Mouse (Mus musculus): ENCODE measurements around the gene Ifi47. TPM values are rescaled to one million over a fixed set of nuclear protein-coding genes. Genes with fewer than 3 reads are reported as not detected.

Ifi47 gene
- total and polyA plus RNA-seq, 2 experiments from 2014 or later: 0.67 to 1.6 TPM

GRCm38 (mm10) chr11:49112624-49113219, 36.3 kb downstream of the Ifi47 start:
- no peak for TF ChIP-seq CTCF (IDR thresholded peaks at IDR 0.05; ENCODE audit: low read depth)
- 85% methylated on average over 6 of the region's 6 CpGs for WGBS
- DNase-seq (no peak), ATAC-seq (no peak)
- Histone ChIP-seq H3K27me3 (ENCODE audit: insufficient read depth, low read length) (no peaks in the 10 kb centered on the region), H3K27ac (ENCODE audit: low read depth, low read length) (no peak overlapping the region), H3K4me2 (ENCODE audit: low read depth) (no peak overlapping the region), H3K9ac (no peak overlapping the region), H3K36me3 (ENCODE audit: insufficient read depth) (no peaks in the 10 kb centered on the region), H3K4me1 (ENCODE audit: insufficient read depth) (no peaks in the 10 kb centered on the region), H3K4me3 (ENCODE audit: low read depth, low read length) (no peak overlapping the region), H3K9me3 (ENCODE audit: low read length) (no peaks in the 10 kb centered on the region)

DNA sequence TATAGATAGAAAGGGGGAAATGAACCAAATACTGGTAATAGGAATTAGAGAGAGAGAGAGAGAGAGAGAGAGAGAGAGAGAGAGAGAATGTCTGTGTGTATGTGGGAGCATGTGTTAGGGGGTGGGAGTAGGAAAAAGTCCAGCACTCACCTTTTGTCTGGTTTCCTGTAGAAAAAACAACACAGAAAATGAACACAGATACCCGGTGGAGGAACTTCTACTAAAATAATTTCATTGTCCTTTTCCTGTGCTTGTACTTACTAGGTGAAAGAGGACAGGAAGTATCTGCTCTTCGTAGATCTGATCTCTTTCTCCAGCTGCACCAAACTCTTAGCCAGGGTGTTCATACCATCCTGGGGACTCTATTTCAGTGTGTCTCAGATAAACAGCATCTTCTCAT, 37.8 kb downstream of the Ifi47 start:
- Histone ChIP-seq H3K9me3 (ENCODE audit: low read length) (no peaks in the 10 kb centered on the region), H3K27me3 (ENCODE audit: insufficient read depth, low read length) (no peaks in the 10 kb centered on the region), H3K36me3 (ENCODE audit: insufficient read depth) (no peaks in the 10 kb centered on the region), H3K27ac (ENCODE audit: low read depth, low read length) (no peak overlapping the region), H3K4me2 (ENCODE audit: low read depth) (no peak overlapping the region), H3K4me3 (ENCODE audit: low read depth, low read length) (no peak overlapping the region), H3K9ac (no peak overlapping the region), H3K4me1 (ENCODE audit: insufficient read depth) (no peaks in the 10 kb centered on the region)
- no peak for TF ChIP-seq CTCF (IDR thresholded peaks at IDR 0.05; ENCODE audit: low read depth)
- DNase-seq (no peak), ATAC-seq (no peak)
- WGBS: 84% methylated on average over 2 of the region's 2 CpGs

DNA sequence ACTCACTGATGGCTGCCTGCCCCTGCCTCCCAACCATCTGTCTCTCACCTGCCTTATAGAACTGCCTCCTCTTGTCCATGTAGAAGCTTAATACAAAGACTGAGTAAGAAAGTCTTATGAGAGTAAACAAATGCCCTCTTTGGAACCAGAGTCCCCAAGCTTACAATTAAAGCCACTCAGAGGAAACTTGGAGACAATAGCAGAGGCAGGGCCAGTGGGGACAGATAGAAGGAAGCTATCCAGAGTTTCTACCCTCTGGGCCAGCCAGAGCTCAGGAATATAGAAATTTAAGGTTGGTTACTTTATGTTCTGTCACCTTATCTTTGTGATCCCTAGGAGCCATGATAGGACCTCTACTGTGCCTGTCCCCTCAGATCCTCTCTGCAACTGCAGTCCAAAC, 38.4 kb downstream of the Ifi47 start, which contains the start of gene Olfr1396:
TSS of gene Olfr1396 (minus strand) at position 101 of the 400 bp plus-strand sequence.
- ATAC-seq: no peak

DNA sequence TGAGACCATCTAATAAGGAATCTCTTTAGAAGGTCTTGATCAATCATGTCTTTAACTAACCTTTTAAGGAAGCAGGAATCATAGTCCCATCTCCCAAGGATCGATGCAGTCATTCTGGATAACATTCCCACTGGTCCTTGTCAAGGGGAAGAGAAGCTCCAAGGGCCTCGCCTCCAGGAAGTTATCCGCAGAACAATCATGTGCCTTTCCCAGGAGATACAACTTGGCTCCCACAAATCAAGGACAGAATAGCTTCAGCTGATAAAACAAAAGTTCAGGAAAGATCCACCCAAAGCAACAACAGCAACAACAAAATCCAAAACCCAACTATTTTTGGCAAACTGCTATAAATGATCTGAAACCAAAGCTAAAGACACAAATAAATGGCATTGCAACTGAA, 43.2 kb downstream of the Ifi47 start:
- ATAC-seq (no peak), DNase-seq (no peak)
- H3K9me3 ChIP-seq (ENCODE audit: low read length): no peaks in the 10 kb centered on the region
- no peak overlapping the region for H3K4me2 ChIP-seq (ENCODE audit: low read depth)
- H3K4me1 ChIP-seq (ENCODE audit: insufficient read depth): no peaks in the 10 kb centered on the region
- H3K4me3 ChIP-seq (ENCODE audit: low read depth, low read length): no peak overlapping the region
- H3K9ac ChIP-seq: no peak overlapping the region
- H3K27me3 ChIP-seq (ENCODE audit: insufficient read depth, low read length): no peaks in the 10 kb centered on the region
- no peak overlapping the region for H3K27ac ChIP-seq (ENCODE audit: low read depth, low read length)
- TF ChIP-seq CTCF (IDR thresholded peaks at IDR 0.05; ENCODE audit: low read depth): no peak
- 80% methylated on average over 3 of the region's 3 CpGs for WGBS
- H3K36me3 ChIP-seq (ENCODE audit: insufficient read depth): no peaks in the 10 kb centered on the region

More for the DNA sequence above, 38.4 kb downstream of the Ifi47 start, which contains the start of gene Olfr1396:
- Histone ChIP-seq H3K36me3 (ENCODE audit: insufficient read depth) (no peaks in the 10 kb centered on the region), H3K27me3 (ENCODE audit: insufficient read depth, low read length) (no peaks in the 10 kb centered on the region), H3K4me3 (ENCODE audit: low read depth, low read length) (no peak within 1 kb of the TSS), H3K4me1 (ENCODE audit: insufficient read depth) (no peaks in the 10 kb centered on the region), H3K27ac (ENCODE audit: low read depth, low read length) (no peak within 1 kb of the TSS), H3K4me2 (ENCODE audit: low read depth) (no peak within 1 kb of the TSS), H3K9me3 (ENCODE audit: low read length) (no peaks in the 10 kb centered on the region), H3K9ac (no peak within 1 kb of the TSS)
- TF ChIP-seq CTCF (IDR thresholded peaks at IDR 0.05; ENCODE audit: low read depth): no peak
- no peak for DNase-seq

DNA sequence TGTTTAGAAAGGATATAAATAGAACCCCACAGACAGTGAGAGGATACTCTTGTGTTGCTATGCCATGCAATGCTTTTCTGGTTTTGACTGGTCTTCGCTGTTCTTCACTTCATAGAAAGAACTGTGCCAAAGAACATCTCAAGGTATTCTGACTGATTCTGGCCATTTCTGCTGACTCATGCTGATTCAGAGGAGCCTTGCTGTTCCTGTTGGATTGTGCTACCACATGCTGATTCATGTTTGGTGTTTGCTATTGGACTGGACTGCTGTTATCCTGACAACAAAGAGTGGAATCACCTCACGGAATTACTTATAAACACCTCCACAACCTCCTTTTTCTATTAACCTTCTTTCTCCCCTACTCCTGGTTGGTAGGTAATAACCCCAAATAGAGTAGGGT, 47.8 kb downstream of the Ifi47 start:
- no peak overlapping the region for H3K27ac ChIP-seq (ENCODE audit: low read depth, low read length)
- no peak overlapping the region for H3K9ac ChIP-seq
- H3K4me3 ChIP-seq (ENCODE audit: low read depth, low read length): no peak overlapping the region
- no peak for TF ChIP-seq CTCF (IDR thresholded peaks at IDR 0.05; ENCODE audit: low read depth)
- H3K4me2 ChIP-seq (ENCODE audit: low read depth): no peak overlapping the region
- WGBS: 85% methylated on average over 2 of the region's 2 CpGs
- H3K36me3 ChIP-seq (ENCODE audit: insufficient read depth): no peaks in the 10 kb centered on the region
- H3K4me1 ChIP-seq (ENCODE audit: insufficient read depth): no peaks in the 10 kb centered on the region
- DNase-seq (no peak), ATAC-seq (no peak)
- no peaks in the 10 kb centered on the region for H3K27me3 ChIP-seq (ENCODE audit: insufficient read depth, low read length)
- H3K9me3 ChIP-seq (ENCODE audit: low read length): no peaks in the 10 kb centered on the region

- Histone ChIP-seq H3K9me3 (ENCODE audit: low read length) (no peaks in the 10 kb centered on the region), H3K27ac (ENCODE audit: low read depth, low read length) (no peak within 1 kb of the TSS), H3K4me2 (ENCODE audit: low read depth) (no peak within 1 kb of the TSS), H3K9ac (no peak within 1 kb of the TSS), H3K27me3 (ENCODE audit: insufficient read depth, low read length) (no peaks in the 10 kb centered on the region), H3K36me3 (ENCODE audit: insufficient read depth) (no peaks in the 10 kb centered on the region), H3K4me1 (ENCODE audit: insufficient read depth) (no peaks in the 10 kb centered on the region), H3K4me3 (ENCODE audit: low read depth, low read length) (no peak within 1 kb of the TSS)
- no peak for TF ChIP-seq CTCF (IDR thresholded peaks at IDR 0.05; ENCODE audit: low read depth)
- DNase-seq (no peak), ATAC-seq (no peak)
- 93% methylated on average over 6 of the region's 6 CpGs for WGBS
These were observed 65.6 kb downstream of the Ifi47 start, which contains the start of gene Olfr1395 for GRCm38 (mm10) chr11:49141974-49142373. TSS of gene Olfr1395 (plus strand) at chr11:49142274.

Other genes with a start within 250 kb of the Ifi47 start
- 8.0 and 9.3 TPM in 2 replicates for gene Gm12184, start 249.9 kb upstream of the Ifi47 start, total RNA-seq (2014; rRNA removed)
- 3.7 and 5.0 TPM in 2 replicates for gene Gm12184, start 249.9 kb upstream of the Ifi47 start, polyA plus RNA-seq (2015; fragmentation: Nextera tagmentation; extraction: Ambion mirVana)
- gene Irgm1, start 204.9 kb upstream of the Ifi47 start, total RNA-seq (2014; rRNA removed): 3.0 and 6.7 TPM in 2 replicates
- 3.5 and 4.9 TPM in 2 replicates for gene Irgm1, start 204.9 kb upstream of the Ifi47 start, polyA plus RNA-seq (2015; fragmentation: Nextera tagmentation; extraction: Ambion mirVana)
- gene Gm5431, start 174.4 kb upstream of the Ifi47 start, total RNA-seq (2014; rRNA removed): 0.29 and 0.38 TPM in 2 replicates
- gene Gm5431, start 174.4 kb upstream of the Ifi47 start, polyA plus RNA-seq (2015; fragmentation: Nextera tagmentation; extraction: Ambion mirVana): 0.10 and 0.19 TPM in 2 replicates
- gene Psme2b, start 130.4 kb upstream of the Ifi47 start, total RNA-seq (2014; rRNA removed): 1.8 TPM in 2 replicates
- gene Psme2b, start 130.4 kb upstream of the Ifi47 start, polyA plus RNA-seq (2015; fragmentation: Nextera tagmentation; extraction: Ambion mirVana): 1.5 and 2.0 TPM in 2 replicates
- gene Olfr56, start 97.7 kb upstream of the Ifi47 start, total RNA-seq (2014; rRNA removed): not detected in 2 replicates
- not detected in 2 replicates for gene Olfr56, start 97.7 kb upstream of the Ifi47 start, polyA plus RNA-seq (2015; fragmentation: Nextera tagmentation; extraction: Ambion mirVana)
- gene 9930111J21Rik1, start 97.2 kb upstream of the Ifi47 start, total RNA-seq (2014; rRNA removed): 0.52 and 0.92 TPM in 2 replicates
- gene 9930111J21Rik1, start 97.2 kb upstream of the Ifi47 start, polyA plus RNA-seq (2015; fragmentation: Nextera tagmentation; extraction: Ambion mirVana): 0.10 and 0.24 TPM in 2 replicates
- not detected in 2 replicates for gene Gm12185, start 84.4 kb upstream of the Ifi47 start, total RNA-seq (2014; rRNA removed)
- gene Gm12185, start 84.4 kb upstream of the Ifi47 start, polyA plus RNA-seq (2015; fragmentation: Nextera tagmentation; extraction: Ambion mirVana): not detected in 2 replicates
- 0.48 TPM in 1 of 2 replicates, not detected in the other for gene Tgtp1, start 82.4 kb upstream of the Ifi47 start, total RNA-seq (2014; rRNA removed)
- gene Tgtp1, start 82.4 kb upstream of the Ifi47 start, polyA plus RNA-seq (2015; fragmentation: Nextera tagmentation; extraction: Ambion mirVana): 0.26 and 0.28 TPM in 2 replicates
- gene 9930111J21Rik2, start 25.3 kb upstream of the Ifi47 start, total RNA-seq (2014; rRNA removed): 0.62 and 1.0 TPM in 2 replicates
- gene 9930111J21Rik2, start 25.3 kb upstream of the Ifi47 start, polyA plus RNA-seq (2015; fragmentation: Nextera tagmentation; extraction: Ambion mirVana): 0.05 and 0.29 TPM in 2 replicates
- 0.46 TPM in 1 of 2 replicates, not detected in the other for gene Tgtp2, start 12.4 kb upstream of the Ifi47 start, total RNA-seq (2014; rRNA removed)
- 0.13 TPM in 1 of 2 replicates, not detected in the other for gene Tgtp2, start 12.4 kb upstream of the Ifi47 start, polyA plus RNA-seq (2015; fragmentation: Nextera tagmentation; extraction: Ambion mirVana)
- 0.05 TPM in 1 of 2 replicates, not detected in the other for gene Olfr1396, start 38.3 kb downstream of the Ifi47 start, total RNA-seq (2014; rRNA removed)
- gene Olfr1396, start 38.3 kb downstream of the Ifi47 start, polyA plus RNA-seq (2015; fragmentation: Nextera tagmentation; extraction: Ambion mirVana): 0.05 TPM in 1 of 2 replicates, not detected in the other
- not detected in 2 replicates for gene Olfr1395, start 65.7 kb downstream of the Ifi47 start, total RNA-seq (2014; rRNA removed)
- not detected in 2 replicates for gene Olfr1395, start 65.7 kb downstream of the Ifi47 start, polyA plus RNA-seq (2015; fragmentation: Nextera tagmentation; extraction: Ambion mirVana)
- gene Olfr1394, start 77.8 kb downstream of the Ifi47 start, total RNA-seq (2014; rRNA removed): not detected in 2 replicates
- gene Olfr1394, start 77.8 kb downstream of the Ifi47 start, polyA plus RNA-seq (2015; fragmentation: Nextera tagmentation; extraction: Ambion mirVana): not detected in 2 replicates
- gene Btnl9, start 110.6 kb downstream of the Ifi47 start, total RNA-seq (2014; rRNA removed): 0.08 and 0.14 TPM in 2 replicates
- gene Btnl9, start 110.6 kb downstream of the Ifi47 start, polyA plus RNA-seq (2015; fragmentation: Nextera tagmentation; extraction: Ambion mirVana): 0.16 TPM in 1 of 2 replicates, not detected in the other
- 55.8 and 59.5 TPM in 2 replicates for gene Zfp62, start 126.7 kb downstream of the Ifi47 start, total RNA-seq (2014; rRNA removed)
- gene Zfp62, start 126.7 kb downstream of the Ifi47 start, polyA plus RNA-seq (2015; fragmentation: Nextera tagmentation; extraction: Ambion mirVana): 23.9 and 25.5 TPM in 2 replicates
- 63.3 and 75.7 TPM in 2 replicates for gene Mgat1, start 167.6 kb downstream of the Ifi47 start, total RNA-seq (2014; rRNA removed)
- gene Mgat1, start 167.6 kb downstream of the Ifi47 start, polyA plus RNA-seq (2015; fragmentation: Nextera tagmentation; extraction: Ambion mirVana): 25.3 and 28.1 TPM in 2 replicates
- 0.08 and 0.48 TPM in 2 replicates for gene Olfr1393, start 201.7 kb downstream of the Ifi47 start, total RNA-seq (2014; rRNA removed)
- 0.10 TPM in 1 of 2 replicates, not detected in the other for gene Olfr1393, start 201.7 kb downstream of the Ifi47 start, polyA plus RNA-seq (2015; fragmentation: Nextera tagmentation; extraction: Ambion mirVana)
- gene Olfr1392, start 208.7 kb downstream of the Ifi47 start, total RNA-seq (2014; rRNA removed): 0.31 and 0.95 TPM in 2 replicates
- 0.12 TPM in 1 of 2 replicates, not detected in the other for gene Olfr1392, start 208.7 kb downstream of the Ifi47 start, polyA plus RNA-seq (2015; fragmentation: Nextera tagmentation; extraction: Ambion mirVana)
- 0.10 TPM in 1 of 2 replicates, not detected in the other for gene Olfr10, start 228.2 kb downstream of the Ifi47 start, total RNA-seq (2014; rRNA removed)
- not detected in 2 replicates for gene Olfr10, start 228.2 kb downstream of the Ifi47 start, polyA plus RNA-seq (2015; fragmentation: Nextera tagmentation; extraction: Ambion mirVana)
- gene Olfr1391, start 246.2 kb downstream of the Ifi47 start, total RNA-seq (2014; rRNA removed): not detected in 2 replicates
- not detected in 2 replicates for gene Olfr1391, start 246.2 kb downstream of the Ifi47 start, polyA plus RNA-seq (2015; fragmentation: Nextera tagmentation; extraction: Ambion mirVana)

Data from forebrain, postnatal 0 days (tissue).